Mouse (Mus musculus) cerebellum, adult 2 months (tissue): ENCODE measurements at regions not wholly inside any gene's neighbourhood (a gene's known extent, or its start where the extent isn't known, plus 50 kb on each side); places are given as distances from the start of the nearest gene placed in this dataset.

ENCODE experiments used
- CTCF ChIP-seq: fragments of 200-500 bp; IDR thresholded peaks from 2 replicates; pipeline ENCODE4 v1.5.1; 2011; ENCODE audit warnings: low read depth, mild to moderate bottlenecking, control low read depth, low read length, moderate library complexity, borderline replicate concordance; ENCODE audit not compliant: insufficient read depth
- POLR2A ChIP-seq: fragments of 200-500 bp; IDR thresholded peaks from 2 replicates; pipeline ENCODE4 v1.6.1; 2011; ENCODE audit warnings: low read length, control low read depth, borderline replicate concordance; ENCODE audit not compliant: insufficient read depth

- no peak for TF ChIP-seq POLR2A
- no peak for TF ChIP-seq CTCF
Measured at GRCm38 (mm10) chr6:50984157-50984905, 330.1 kb upstream of the Npvf start.
